Mouse (Mus musculus) lung, postnatal 0 days (tissue): ENCODE measurements around the gene Zfp568.

Experiments used
- CTCF ChIP-seq: IDR thresholded peaks from 2 replicates; pipeline ENCODE4 v1.5.1; 2016; ENCODE audit warnings: antibody characterized with exemption, mild to moderate bottlenecking
- EP300 ChIP-seq: IDR thresholded peaks from 2 replicates; pipeline ENCODE4 v1.6.1; 2016; ENCODE audit warnings: antibody characterized with exemption, mild to moderate bottlenecking, control low read depth

DNA sequence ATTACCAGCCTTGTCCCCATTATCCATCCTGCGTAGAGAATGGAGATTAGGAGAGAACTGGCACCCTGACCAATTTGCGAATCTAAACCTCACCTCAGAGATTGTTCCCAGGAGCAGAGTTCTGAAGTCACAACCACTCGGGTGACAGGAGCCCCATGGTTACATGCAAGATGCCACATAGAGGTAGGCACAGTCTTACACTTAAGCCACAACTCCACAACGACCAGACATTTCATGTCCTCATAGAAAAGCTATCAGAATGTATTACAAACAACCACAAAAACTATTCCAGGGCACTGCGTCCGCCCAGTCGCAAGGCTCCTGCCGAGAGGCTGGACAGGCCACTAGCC lies 440 bp upstream of the Zfp568 start:
- no peak for TF ChIP-seq CTCF
- TF ChIP-seq EP300 = no peak; the same call in 1 of the 2 replicates
